Mouse (Mus musculus) hindbrain, embryonic 14.5 days (tissue): ENCODE results near the gene Dennd1c. TPM values are rescaled to one million over a fixed set of nuclear protein-coding genes. Genes with fewer than 3 reads are reported as not detected.

Experiments used
- ATAC-seq: fragments of 200-750 bp; cut with Nextera tagmentation; 2 replicates; pipeline ENCODE4 v1.8.0; 2017; ENCODE audit warnings: moderate number of reproducible peaks, mild to moderate bottlenecking, moderate TSS enrichment, moderate library complexity; ENCODE audit not compliant: low FRiP score
- DNase-seq: peaks from one replicate; pipeline ENCODE4 v3.0.0-alpha.2; 2015; ENCODE audit warnings: low spot score
- H3K27ac ChIP-seq: fragments of 300-500 bp; sonication (generic); 2 replicates; pipeline ENCODE4 v1.5.1; 2014; ENCODE audit warnings: mild to moderate bottlenecking, moderate library complexity
- H3K27me3 ChIP-seq: fragments of 300-500 bp; sonication (generic); 2 replicates; pipeline ENCODE4 v1.6.1; 2014; ENCODE audit warnings: mild to moderate bottlenecking, low read length, mixed read lengths; ENCODE audit not compliant: control insufficient read depth, insufficient read depth
- H3K36me3 ChIP-seq: fragments of 300-500 bp; sonication (generic); replicated peaks from 2 replicates; pipeline ENCODE4 v1.6.1; 2014; ENCODE audit not compliant: control insufficient read depth, insufficient read depth
- H3K4me1 ChIP-seq: fragments of 300-500 bp; sonication (generic); replicated peaks from 2 replicates; pipeline ENCODE4 v1.6.1; 2014; ENCODE audit warnings: antibody characterized with exemption, low read length, mixed read lengths; ENCODE audit not compliant: control insufficient read depth, insufficient read depth
- H3K4me2 ChIP-seq: fragments of 300-500 bp; sonication (generic); replicated peaks from 2 replicates; pipeline ENCODE4 v1.6.1; 2014; ENCODE audit warnings: mild to moderate bottlenecking, moderate library complexity
- H3K4me3 ChIP-seq: fragments of 300-500 bp; sonication (generic); replicated peaks from 2 replicates; pipeline ENCODE4 v1.5.1; 2014; ENCODE audit warnings: mild to moderate bottlenecking, low read length
- H3K9ac ChIP-seq: fragments of 300-500 bp; sonication (generic); 2 replicates; pipeline ENCODE4 v1.6.1; 2014
- H3K9me3 ChIP-seq: fragments of 300-500 bp; sonication (generic); 2 replicates; pipeline ENCODE4 v1.6.1; 2016; ENCODE audit warnings: low read length; ENCODE audit not compliant: control insufficient read depth
- WGBS: fragments of 180-500 bp; shearing (Covaris S2); extraction: QIAGEN DNeasy Blood & Tissue Kit; methylation state at CpG from one replicate; pipeline ENCODE4 v1.1.7; 2014; 5-methylcytosine and 5-hydroxymethylcytosine counted together
- polyA plus RNA-seq: library from polyadenylated mRNA; unstranded; fragments of >200 nt; fragmentation: Nextera tagmentation; extraction: Ambion mirVana; gene quantifications from 2 replicates; pipeline ENCODE4 v1.2.1, GENCODE M21; 2014

Dennd1c gene
- 2.8 and 3.6 TPM in 2 replicates for polyA plus RNA-seq

- no peak within 1 kb of the TSS for H3K27ac ChIP-seq
- H3K36me3 ChIP-seq, result peaks cover 35% of the 10 kb centered on the region
- no peak within 1 kb of the TSS for H3K4me2 ChIP-seq
- no peak within 1 kb of the TSS for H3K4me3 ChIP-seq
- DNase-seq (no peak), ATAC-seq (no peak)
- H3K9ac ChIP-seq, result no peak within 1 kb of the TSS
- no peaks in the 10 kb centered on the region for H3K9me3 ChIP-seq
- no peaks in the 10 kb centered on the region for H3K4me1 ChIP-seq
- 65% methylated on average over 6 of the region's 6 CpGs for WGBS
- H3K27me3 ChIP-seq, result no peaks in the 10 kb centered on the region
Measured at GRCm38 (mm10) chr17:57078336-57078735, at the start of gene Dennd1c. TSS of gene Dennd1c (minus strand) at chr17:57078514.

GRCm38 (mm10) chr17:57125853-57126622, 47.7 kb upstream of the Dennd1c start:
- Histone ChIP-seq H3K4me3 (no peak overlapping the region), H3K4me2 (no peak overlapping the region), H3K9ac (no peak overlapping the region), H3K36me3 (no peaks in the 10 kb centered on the region), H3K27me3 (no peaks in the 10 kb centered on the region), H3K4me1 (no peaks in the 10 kb centered on the region), H3K9me3 (no peaks in the 10 kb centered on the region), H3K27ac (no peak overlapping the region)
- DNase-seq (no peak), ATAC-seq (no peak)
- 68% methylated on average over 3 of the region's 3 CpGs for WGBS

DNA sequence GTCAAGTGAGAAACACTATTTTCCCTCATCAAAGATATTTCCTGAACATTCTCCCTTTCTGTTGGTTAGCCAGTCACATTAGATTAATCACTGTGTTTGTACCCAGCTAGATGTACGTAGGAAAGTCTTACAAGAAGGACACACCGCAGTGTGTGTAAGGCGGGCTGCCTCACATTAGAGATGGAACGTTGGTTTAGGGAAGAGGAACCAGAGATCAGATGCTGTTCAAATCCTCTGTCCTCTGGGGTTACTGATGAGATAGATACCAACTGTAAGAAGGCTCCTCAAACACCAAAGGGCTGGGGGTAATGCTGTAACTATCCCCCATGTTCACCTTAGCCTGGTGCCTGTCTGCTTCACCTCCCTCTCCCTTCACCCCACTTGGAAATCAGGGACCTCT, 46.5 kb upstream of the Dennd1c start:
- no peak for DNase-seq
- H3K4me2 ChIP-seq, result no peak overlapping the region
- H3K9ac ChIP-seq, result no peak overlapping the region
- no peaks in the 10 kb centered on the region for H3K4me1 ChIP-seq
- no peaks in the 10 kb centered on the region for H3K9me3 ChIP-seq
- no peak overlapping the region for H3K4me3 ChIP-seq
- WGBS, result 86% methylated on average over 4 of the region's 4 CpGs
- ATAC-seq, result no peak
- no peaks in the 10 kb centered on the region for H3K27me3 ChIP-seq
- H3K36me3 ChIP-seq, result no peaks in the 10 kb centered on the region
- no peak overlapping the region for H3K27ac ChIP-seq

DNA sequence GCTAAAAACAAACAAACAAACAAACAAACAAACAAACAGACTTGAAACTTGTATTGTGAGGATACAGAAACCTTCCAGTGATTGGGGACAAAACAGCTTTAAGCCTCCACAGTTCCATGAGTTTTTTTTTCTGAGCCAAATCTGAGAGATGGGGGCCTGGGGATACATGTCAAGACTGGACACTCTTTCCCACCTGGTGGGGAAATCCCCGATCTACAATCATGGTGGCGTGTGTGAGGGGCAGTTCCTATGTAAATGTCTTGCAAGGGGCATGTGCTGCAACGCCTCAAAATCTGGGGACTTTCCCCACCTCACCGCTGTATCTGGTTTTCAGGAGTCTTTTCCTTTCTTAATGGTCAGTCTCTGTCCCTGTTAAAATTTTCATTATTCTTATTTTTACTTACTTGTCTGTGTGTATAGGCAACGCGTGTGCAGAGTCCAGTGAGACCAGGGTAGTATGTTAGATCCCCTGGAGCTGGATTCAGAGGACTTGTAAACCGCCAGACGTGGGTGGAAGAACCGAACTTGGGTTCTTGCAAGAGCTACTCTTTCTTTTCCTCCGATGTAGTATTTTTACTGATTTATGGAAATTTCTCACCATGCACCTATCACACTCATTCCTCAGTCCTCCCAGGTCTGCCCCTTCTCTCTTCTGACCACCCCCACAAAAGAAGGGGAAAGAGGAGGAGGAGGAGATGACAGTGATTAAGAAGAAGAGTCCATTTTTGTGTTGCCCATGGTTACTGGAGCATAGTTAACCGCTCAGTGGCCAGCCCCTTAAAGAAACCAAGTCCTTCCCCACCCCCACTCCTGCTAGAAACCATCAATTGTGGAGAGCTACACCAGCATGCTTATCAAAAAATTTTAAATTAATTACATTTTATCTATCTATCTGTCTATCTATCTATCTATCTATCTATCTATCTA, 45.1 kb upstream of the Dennd1c start:
- WGBS, result 87% methylated on average over 11 of the region's 11 CpGs
- no peak for ATAC-seq

GRCm38 (mm10) chr17:57121856-57122255, 43.5 kb upstream of the Dennd1c start:
- Histone ChIP-seq H3K9me3 (no peaks in the 10 kb centered on the region), H3K27ac (no peak overlapping the region), H3K9ac (no peak overlapping the region), H3K27me3 (no peaks in the 10 kb centered on the region), H3K36me3 (no peaks in the 10 kb centered on the region), H3K4me3 (no peak overlapping the region), H3K4me2 (no peak overlapping the region), H3K4me1 (no peaks in the 10 kb centered on the region)
- ATAC-seq (no peak), DNase-seq (no peak)
- 93% methylated on average over 2 of the region's 2 CpGs for WGBS

More for the DNA sequence above, 45.1 kb upstream of the Dennd1c start:
- H3K4me3 ChIP-seq, result no peak overlapping the region
- no peaks in the 10 kb centered on the region for H3K4me1 ChIP-seq
- H3K27me3 ChIP-seq, result no peaks in the 10 kb centered on the region
- H3K36me3 ChIP-seq, result no peaks in the 10 kb centered on the region
- no peaks in the 10 kb centered on the region for H3K9me3 ChIP-seq
- no peak overlapping the region for H3K27ac ChIP-seq
- no peak overlapping the region for H3K9ac ChIP-seq
- no peak overlapping the region for H3K4me2 ChIP-seq
- DNase-seq, result no peak

DNA sequence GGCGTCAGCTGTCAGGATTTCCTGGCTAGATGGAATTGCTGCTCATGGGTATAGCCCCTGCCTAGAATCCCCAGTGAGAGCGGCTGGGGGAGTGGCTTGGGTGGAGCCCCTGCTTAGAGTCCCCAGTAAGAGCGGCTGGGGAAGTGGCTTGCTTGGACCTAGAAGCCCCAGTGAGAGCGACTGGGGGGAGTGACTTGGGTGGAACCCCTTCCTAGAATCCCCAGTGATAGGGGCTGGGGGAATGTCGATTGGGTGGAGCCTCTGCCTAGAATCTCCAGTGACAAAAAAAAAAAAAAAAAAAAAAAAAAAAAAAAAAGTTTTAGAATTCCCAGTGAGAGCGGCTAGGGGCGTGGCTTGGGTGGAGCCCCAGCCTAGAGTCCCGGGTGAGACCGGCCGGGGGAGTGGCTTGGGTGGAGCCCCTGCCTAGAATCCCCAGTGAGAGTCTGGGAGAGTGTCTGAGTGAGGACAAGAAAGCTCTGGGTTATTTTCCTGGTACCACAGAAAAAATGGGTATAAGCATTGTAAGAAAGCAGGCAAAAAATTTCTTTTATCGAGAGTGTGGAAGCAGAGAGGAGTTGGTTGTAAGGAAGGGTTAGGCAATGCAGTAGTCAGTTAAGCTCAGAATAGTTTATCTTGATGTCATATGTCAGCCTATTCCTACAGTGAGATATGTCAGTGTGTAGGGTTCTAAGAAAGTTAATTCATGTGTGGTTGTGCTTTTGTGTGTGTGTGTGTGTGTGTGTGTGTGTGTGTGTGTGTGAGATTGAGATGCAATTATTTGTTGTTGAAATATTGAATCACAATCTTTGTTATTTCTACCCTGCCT, 40.4 kb upstream of the Dennd1c start:
- no peak for DNase-seq
- no peak for ATAC-seq
- Histone ChIP-seq H3K36me3 (no peaks in the 10 kb centered on the region), H3K9me3 (no peaks in the 10 kb centered on the region), H3K4me2 (no peak overlapping the region), H3K27ac (no peak overlapping the region), H3K9ac (no peak overlapping the region), H3K4me3 (no peak overlapping the region), H3K4me1 (no peaks in the 10 kb centered on the region), H3K27me3 (no peaks in the 10 kb centered on the region)
- WGBS, result 2% methylated on average over 11 of the region's 11 CpGs

GRCm38 (mm10) chr17:57116801-57117200, 38.5 kb upstream of the Dennd1c start:
- WGBS, result 72% methylated on average over 2 of the region's 2 CpGs
- ATAC-seq (no peak), DNase-seq (no peak)
- no peak overlapping the region for H3K4me3 ChIP-seq
- no peaks in the 10 kb centered on the region for H3K36me3 ChIP-seq
- H3K4me2 ChIP-seq, result no peak overlapping the region
- H3K27ac ChIP-seq, result no peak overlapping the region
- no peaks in the 10 kb centered on the region for H3K4me1 ChIP-seq
- H3K27me3 ChIP-seq, result no peaks in the 10 kb centered on the region
- no peaks in the 10 kb centered on the region for H3K9me3 ChIP-seq
- H3K9ac ChIP-seq, result no peak overlapping the region

- Histone ChIP-seq H3K4me1 (0 out of 2 replicates have a peak, but pooled peaks cover 2% of the 10 kb centered on the region), H3K9ac (no peak overlapping the region), H3K36me3 (no peaks in the 10 kb centered on the region), H3K9me3 (no peaks in the 10 kb centered on the region), H3K27me3 (no peaks in the 10 kb centered on the region), H3K4me2 (no peak overlapping the region), H3K4me3 (no peak overlapping the region), H3K27ac (no peak overlapping the region)
- DNase-seq, result no peak
- WGBS, result 92% methylated on average over 10 of the region's 10 CpGs
- ATAC-seq, result no peak
Measured at GRCm38 (mm10) chr17:57112768-57113474, 34.6 kb upstream of the Dennd1c start.
